Mouse (Mus musculus) kidney, embryonic 14.5 days (tissue): ENCODE results near the gene Spon2. TPM values are rescaled to one million over a fixed set of nuclear protein-coding genes. Genes with fewer than 3 reads are reported as not detected.

ENCODE experiments used
- ATAC-seq: fragments of 200-750 bp; cut with Nextera tagmentation; 2 replicates; pipeline ENCODE4 v1.8.0; 2017; ENCODE audit warnings: moderate number of reproducible peaks, mild to moderate bottlenecking, moderate TSS enrichment, moderate library complexity; ENCODE audit not compliant: low FRiP score, low TSS enrichment
- H3K27ac ChIP-seq: fragments of 300-500 bp; sonication (generic); 2 replicates; pipeline ENCODE4 v1.5.1; 2014; ENCODE audit warnings: low read depth, mild to moderate bottlenecking, low read length, moderate library complexity, mixed read lengths
- H3K27me3 ChIP-seq: fragments of 300-500 bp; sonication (generic); 2 replicates; pipeline ENCODE4 v1.6.1; 2014; ENCODE audit warnings: mild to moderate bottlenecking, low read length; ENCODE audit not compliant: control insufficient read depth, insufficient read depth
- H3K36me3 ChIP-seq: fragments of 300-500 bp; sonication (generic); 2 replicates; pipeline ENCODE4 v1.6.1; 2014; ENCODE audit warnings: low read length, mixed read lengths; ENCODE audit not compliant: control insufficient read depth, insufficient read depth
- H3K4me1 ChIP-seq: fragments of 300-500 bp; sonication (generic); 2 replicates; pipeline ENCODE4 v1.6.1; 2014; ENCODE audit warnings: low read length, mixed read lengths; ENCODE audit not compliant: control insufficient read depth, insufficient read depth
- H3K4me2 ChIP-seq: fragments of 300-500 bp; sonication (generic); replicated peaks from 2 replicates; pipeline ENCODE4 v1.6.1; 2014; ENCODE audit warnings: low read depth, mild to moderate bottlenecking, low read length
- H3K4me3 ChIP-seq: fragments of 300-500 bp; sonication (generic); 2 replicates; pipeline ENCODE4 v1.5.1; 2014; ENCODE audit warnings: mild to moderate bottlenecking, low read length
- H3K9ac ChIP-seq: fragments of 300-500 bp; sonication (generic); 2 replicates; pipeline ENCODE4 v1.6.1; 2014; ENCODE audit warnings: low read depth, mild to moderate bottlenecking, low read length, moderate library complexity
- H3K9me3 ChIP-seq: fragments of 300-500 bp; sonication (generic); 2 replicates; pipeline ENCODE4 v1.6.1; 2016; ENCODE audit warnings: low read length; ENCODE audit not compliant: control insufficient read depth
- WGBS: fragments of 180-500 bp; shearing (Covaris S2); extraction: QIAGEN DNeasy Blood & Tissue Kit; methylation state at CpG from one replicate; pipeline ENCODE4 v1.1.7; 2014; 5-methylcytosine and 5-hydroxymethylcytosine counted together
- polyA plus RNA-seq: library from polyadenylated mRNA; unstranded; fragments of >200 nt; fragmentation: Nextera tagmentation; extraction: Ambion mirVana; gene quantifications from 2 replicates; pipeline ENCODE4 v1.2.1, GENCODE M21; 2014

Gene Spon2
- 3.9 and 4.2 TPM in 2 replicates for polyA plus RNA-seq

- Histone ChIP-seq H3K27me3 (no peaks in the 10 kb centered on the region), H3K36me3 (no peaks in the 10 kb centered on the region), H3K4me1 (peaks cover 12% of the 10 kb centered on the region; the same call in 1 of the 2 replicates), H3K9me3 (no peaks in the 10 kb centered on the region), H3K4me3 (no peak within 1 kb of the TSS), H3K9ac (0 out of 2 replicates have a peak within 1 kb of the TSS, but pooled peaks have one; percentile 18), H3K27ac (peak within 1 kb of the TSS; percentile 3; the same call in 1 of the 2 replicates), H3K4me2 (no peak within 1 kb of the TSS; the same call in 1 of the 2 replicates)
- peak; percentile 69; the same call in 1 of the 2 replicates for ATAC-seq
- 22% methylated on average over 5 of the region's 5 CpGs for WGBS
Observed at GRCm38 (mm10) chr5:33218081-33218480, at the start of gene Spon2. Gene Spon2, minus strand, starts transcription at chr5:33218455.

- Histone ChIP-seq H3K9ac (no peak overlapping the region), H3K27ac (no peak overlapping the region), H3K36me3 (peaks cover 100% of the 10 kb centered on the region), H3K27me3 (no peaks in the 10 kb centered on the region), H3K4me1 (no peaks in the 10 kb centered on the region), H3K9me3 (no peaks in the 10 kb centered on the region), H3K4me3 (no peak overlapping the region), H3K4me2 (no peak overlapping the region)
- no peak for ATAC-seq
- WGBS = 91% methylated on average over 5 of the region's 5 CpGs
Observed at GRCm38 (mm10) chr5:33254416-33254815, 36.2 kb upstream of the Spon2 start.

GRCm38 (mm10) chr5:33248186-33248585 lies 29.9 kb upstream of the Spon2 start:
- no peak overlapping the region for H3K27ac ChIP-seq
- peaks cover 73% of the 10 kb centered on the region for H3K36me3 ChIP-seq
- H3K27me3 ChIP-seq = no peaks in the 10 kb centered on the region
- no peak overlapping the region for H3K4me3 ChIP-seq
- WGBS = 87% methylated on average over 12 of the region's 12 CpGs
- H3K4me2 ChIP-seq = no peak overlapping the region
- H3K9ac ChIP-seq = no peak overlapping the region
- no peak for ATAC-seq
- H3K9me3 ChIP-seq = no peaks in the 10 kb centered on the region
- H3K4me1 ChIP-seq = no peaks in the 10 kb centered on the region

GRCm38 (mm10) chr5:33247387-33247786 lies 29.1 kb upstream of the Spon2 start:
- no peaks in the 10 kb centered on the region for H3K9me3 ChIP-seq
- H3K27ac ChIP-seq = no peak overlapping the region
- no peak overlapping the region for H3K9ac ChIP-seq
- H3K4me2 ChIP-seq = no peak overlapping the region
- peaks cover 65% of the 10 kb centered on the region for H3K36me3 ChIP-seq
- no peaks in the 10 kb centered on the region for H3K27me3 ChIP-seq
- ATAC-seq = no peak
- no peaks in the 10 kb centered on the region for H3K4me1 ChIP-seq
- WGBS = 91% methylated on average over 2 of the region's 2 CpGs
- no peak overlapping the region for H3K4me3 ChIP-seq

- peak; percentile 67; the same call in 1 of the 2 replicates for ATAC-seq
- peaks cover 48% of the 10 kb centered on the region for H3K36me3 ChIP-seq
Observed at GRCm38 (mm10) chr5:33245701-33246100, 27.4 kb upstream of the Spon2 start.

GRCm38 (mm10) chr5:33244377-33244920 lies 26.2 kb upstream of the Spon2 start:
- H3K4me2 ChIP-seq = no peak overlapping the region
- 0 out of 2 replicates have a peak, but pooled peaks have one; percentile 18 for ATAC-seq
- no peak overlapping the region for H3K27ac ChIP-seq
- peaks cover 36% of the 10 kb centered on the region for H3K36me3 ChIP-seq
- 51% methylated on average over 5 of the region's 5 CpGs for WGBS
- H3K9me3 ChIP-seq = no peaks in the 10 kb centered on the region
- no peak overlapping the region for H3K9ac ChIP-seq
- H3K4me3 ChIP-seq = no peak overlapping the region
- no peaks in the 10 kb centered on the region for H3K4me1 ChIP-seq
- H3K27me3 ChIP-seq = no peaks in the 10 kb centered on the region

More at GRCm38 (mm10) chr5:33245701-33246100, 27.4 kb upstream of the Spon2 start:
- Histone ChIP-seq H3K27ac (peak overlapping the region; percentile 32; the same call in 1 of the 2 replicates), H3K4me2 (no peak overlapping the region), H3K4me3 (no peak overlapping the region), H3K9ac (no peak overlapping the region), H3K4me1 (no peaks in the 10 kb centered on the region), H3K27me3 (no peaks in the 10 kb centered on the region), H3K9me3 (no peaks in the 10 kb centered on the region)
- WGBS = 44% methylated on average over 3 of the region's 3 CpGs

GRCm38 (mm10) chr5:33239934-33240333 lies 21.7 kb upstream of the Spon2 start:
- Histone ChIP-seq H3K36me3 (no peaks in the 10 kb centered on the region), H3K9ac (no peak overlapping the region), H3K4me3 (no peak overlapping the region), H3K27ac (no peak overlapping the region), H3K4me1 (0 out of 2 replicates have a peak, but pooled peaks cover 8% of the 10 kb centered on the region), H3K9me3 (no peaks in the 10 kb centered on the region), H3K4me2 (no peak overlapping the region), H3K27me3 (no peaks in the 10 kb centered on the region)
- ATAC-seq = no peak
- 62% methylated on average over 3 of the region's 3 CpGs for WGBS

- H3K27me3 ChIP-seq = no peaks in the 10 kb centered on the region
- H3K9me3 ChIP-seq = no peaks in the 10 kb centered on the region
- H3K9ac ChIP-seq = no peak overlapping the region
- H3K36me3 ChIP-seq = no peaks in the 10 kb centered on the region
- no peak overlapping the region for H3K4me2 ChIP-seq
- no peak overlapping the region for H3K4me3 ChIP-seq
- ATAC-seq = no peak
- 84% methylated on average over 3 of the region's 3 CpGs for WGBS
- H3K4me1 ChIP-seq = peaks cover 10% of the 10 kb centered on the region; the same call in 1 of the 2 replicates
- H3K27ac ChIP-seq = 0 out of 2 replicates have a peak overlapping the region, but pooled peaks have one; percentile 17
Observed at GRCm38 (mm10) chr5:33239111-33239714, 21.0 kb upstream of the Spon2 start.

GRCm38 (mm10) chr5:33238256-33238645 lies 20.0 kb upstream of the Spon2 start:
- WGBS = 55% methylated on average over 3 of the region's 3 CpGs
- H3K27me3 ChIP-seq = no peaks in the 10 kb centered on the region
- no peak overlapping the region for H3K9ac ChIP-seq
- ATAC-seq = no peak
- no peak overlapping the region for H3K4me2 ChIP-seq
- no peak overlapping the region for H3K4me3 ChIP-seq
- no peak overlapping the region for H3K27ac ChIP-seq
- H3K4me1 ChIP-seq = peaks cover 13% of the 10 kb centered on the region; the same call in 1 of the 2 replicates
- H3K36me3 ChIP-seq = no peaks in the 10 kb centered on the region
- H3K9me3 ChIP-seq = no peaks in the 10 kb centered on the region
